Mouse (Mus musculus): ENCODE data around the gene Ifit2. TPM values are rescaled to one million over a fixed set of nuclear protein-coding genes. Genes with fewer than 3 reads are reported as not detected.

The Ifit2 gene
- polyA plus RNA-seq, 1 experiment from 2014 or later = 6.4 TPM

DNA sequence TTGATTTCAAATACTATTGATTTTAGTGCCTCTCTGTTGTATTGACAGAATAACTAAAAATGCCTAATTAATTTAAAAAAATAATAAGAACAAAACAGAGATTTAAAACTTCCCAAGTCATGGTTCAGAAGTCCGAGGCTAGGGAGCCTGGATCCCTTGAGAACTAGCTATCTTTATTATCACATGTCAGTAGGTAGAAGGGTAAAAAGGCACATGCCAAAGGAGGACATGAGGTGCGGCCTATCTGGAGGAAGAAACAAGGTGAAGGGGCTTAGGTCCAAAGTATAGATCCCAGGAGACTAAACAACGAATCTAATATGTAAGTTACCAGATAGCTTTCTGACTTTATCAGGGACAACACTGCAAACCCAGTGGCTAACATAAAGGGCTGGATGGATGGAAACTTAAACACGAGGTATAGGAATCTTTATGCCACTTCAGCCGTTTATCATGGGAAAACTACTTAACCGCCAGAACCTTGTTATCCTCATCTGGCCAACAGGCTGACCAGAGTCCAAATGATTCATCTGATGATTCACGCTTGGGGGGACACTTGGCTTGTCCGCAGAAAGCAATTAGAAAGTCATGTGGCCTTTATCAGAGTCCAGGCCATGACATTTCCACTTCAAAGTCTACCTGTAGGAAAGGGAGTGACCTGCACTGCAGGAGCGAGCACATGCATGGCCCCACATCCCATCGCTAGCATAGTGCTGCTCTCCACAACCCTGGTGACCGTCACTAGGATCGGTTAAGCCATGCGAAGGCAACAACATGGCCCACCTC is 32.5 kb upstream of the Ifit2 start:
- Histone ChIP-seq H3K4me2 (ENCODE audit: low read depth, low read length, severe bottlenecking) (no peak overlapping the region), H3K4me1 (replicated peaks; ENCODE audit: control insufficient read depth, insufficient read depth, low read length) (no peaks in the 10 kb centered on the region), H3K9me3 (ENCODE audit: control insufficient read depth, low read length) (no peaks in the 10 kb centered on the region), H3K9ac (ENCODE audit: low read length) (no peak overlapping the region), H3K4me3 (ENCODE audit: low read depth, low read length) (no peak overlapping the region), H3K36me3 (ENCODE audit: control insufficient read depth, insufficient read depth, low read length) (no peaks in the 10 kb centered on the region), H3K27me3 (ENCODE audit: control insufficient read depth, insufficient read depth, low read length) (no peaks in the 10 kb centered on the region), H3K27ac (ENCODE audit: low read depth, low read length) (no peak overlapping the region)
- WGBS = 91% methylated on average over 13 of the region's 13 CpGs
- DNase-seq (ENCODE audit: low spot score) = no peak
- no peak for ATAC-seq (replicated peaks; ENCODE audit: low FRiP score)

GRCm38 (mm10) chr19:34518786-34519185 is 31.7 kb upstream of the Ifit2 start:
- no peaks in the 10 kb centered on the region for H3K36me3 ChIP-seq (ENCODE audit: control insufficient read depth, insufficient read depth, low read length)
- H3K9ac ChIP-seq (ENCODE audit: low read length) = no peak overlapping the region
- DNase-seq (ENCODE audit: low spot score) (no peak), ATAC-seq (replicated peaks; ENCODE audit: low FRiP score) (no peak)
- H3K4me1 ChIP-seq (replicated peaks; ENCODE audit: control insufficient read depth, insufficient read depth, low read length) = no peaks in the 10 kb centered on the region
- WGBS = 87% methylated on average over 3 of the region's 3 CpGs
- no peak overlapping the region for H3K4me2 ChIP-seq (ENCODE audit: low read depth, low read length, severe bottlenecking)
- H3K9me3 ChIP-seq (ENCODE audit: control insufficient read depth, low read length) = no peaks in the 10 kb centered on the region
- no peaks in the 10 kb centered on the region for H3K27me3 ChIP-seq (ENCODE audit: control insufficient read depth, insufficient read depth, low read length)
- no peak overlapping the region for H3K4me3 ChIP-seq (ENCODE audit: low read depth, low read length)
- H3K27ac ChIP-seq (ENCODE audit: low read depth, low read length) = no peak overlapping the region

- ATAC-seq (replicated peaks; ENCODE audit: low FRiP score) = no peak
- H3K4me2 ChIP-seq (ENCODE audit: low read depth, low read length, severe bottlenecking) = no peak overlapping the region
- no peaks in the 10 kb centered on the region for H3K27me3 ChIP-seq (ENCODE audit: control insufficient read depth, insufficient read depth, low read length)
- no peak for DNase-seq (ENCODE audit: low spot score)
- H3K4me3 ChIP-seq (ENCODE audit: low read depth, low read length) = no peak overlapping the region
- H3K36me3 ChIP-seq (ENCODE audit: control insufficient read depth, insufficient read depth, low read length) = no peaks in the 10 kb centered on the region
- H3K9me3 ChIP-seq (ENCODE audit: control insufficient read depth, low read length) = no peaks in the 10 kb centered on the region
- no peak overlapping the region for H3K27ac ChIP-seq (ENCODE audit: low read depth, low read length)
- H3K9ac ChIP-seq (ENCODE audit: low read length) = no peak overlapping the region
- WGBS = 83% methylated on average over 3 of the region's 3 CpGs
- no peaks in the 10 kb centered on the region for H3K4me1 ChIP-seq (replicated peaks; ENCODE audit: control insufficient read depth, insufficient read depth, low read length)
Observed at GRCm38 (mm10) chr19:34519646-34520045, 30.8 kb upstream of the Ifit2 start.

DNA sequence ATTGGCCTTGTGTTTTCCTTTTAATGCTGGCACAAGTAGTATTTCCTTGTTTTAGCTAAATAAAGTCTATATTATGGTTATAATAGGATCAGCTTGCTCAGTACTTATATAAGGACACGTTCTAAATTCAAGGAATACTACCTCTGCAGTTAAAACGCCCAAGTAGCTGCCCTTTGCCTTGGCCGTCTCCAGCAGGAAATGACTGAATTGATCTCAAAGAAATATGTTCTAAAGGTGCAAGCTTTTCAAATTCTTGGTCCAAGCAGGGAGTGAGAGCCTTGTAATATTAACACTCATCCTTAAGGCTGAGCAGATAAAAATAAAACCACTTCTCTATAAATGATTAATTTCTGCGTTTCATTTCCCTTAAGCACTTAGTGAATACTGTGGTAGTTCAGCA is 30.4 kb upstream of the Ifit2 start:
- Histone ChIP-seq H3K27me3 (ENCODE audit: control insufficient read depth, insufficient read depth, low read length) (no peaks in the 10 kb centered on the region), H3K36me3 (ENCODE audit: control insufficient read depth, insufficient read depth, low read length) (no peaks in the 10 kb centered on the region), H3K27ac (ENCODE audit: low read depth, low read length) (no peak overlapping the region), H3K9ac (ENCODE audit: low read length) (no peak overlapping the region), H3K4me3 (ENCODE audit: low read depth, low read length) (no peak overlapping the region), H3K4me2 (ENCODE audit: low read depth, low read length, severe bottlenecking) (no peak overlapping the region), H3K9me3 (ENCODE audit: control insufficient read depth, low read length) (no peaks in the 10 kb centered on the region), H3K4me1 (replicated peaks; ENCODE audit: control insufficient read depth, insufficient read depth, low read length) (no peaks in the 10 kb centered on the region)
- 83% methylated on average over 4 of the region's 4 CpGs for WGBS
- ATAC-seq (replicated peaks; ENCODE audit: low FRiP score) (no peak), DNase-seq (ENCODE audit: low spot score) (no peak)

GRCm38 (mm10) chr19:34521361-34521760 is 29.1 kb upstream of the Ifit2 start:
- Histone ChIP-seq H3K4me1 (replicated peaks; ENCODE audit: control insufficient read depth, insufficient read depth, low read length) (0 out of 2 replicates have a peak, but pooled peaks cover 2% of the 10 kb centered on the region), H3K27me3 (ENCODE audit: control insufficient read depth, insufficient read depth, low read length) (no peaks in the 10 kb centered on the region), H3K27ac (ENCODE audit: low read depth, low read length) (no peak overlapping the region), H3K9ac (ENCODE audit: low read length) (no peak overlapping the region), H3K4me3 (ENCODE audit: low read depth, low read length) (no peak overlapping the region), H3K36me3 (ENCODE audit: control insufficient read depth, insufficient read depth, low read length) (no peaks in the 10 kb centered on the region), H3K9me3 (ENCODE audit: control insufficient read depth, low read length) (no peaks in the 10 kb centered on the region), H3K4me2 (ENCODE audit: low read depth, low read length, severe bottlenecking) (no peak overlapping the region)
- ATAC-seq (replicated peaks; ENCODE audit: low FRiP score) = no peak
- WGBS = 73% methylated on average over 2 of the region's 2 CpGs
- DNase-seq (ENCODE audit: low spot score) = no peak

DNA sequence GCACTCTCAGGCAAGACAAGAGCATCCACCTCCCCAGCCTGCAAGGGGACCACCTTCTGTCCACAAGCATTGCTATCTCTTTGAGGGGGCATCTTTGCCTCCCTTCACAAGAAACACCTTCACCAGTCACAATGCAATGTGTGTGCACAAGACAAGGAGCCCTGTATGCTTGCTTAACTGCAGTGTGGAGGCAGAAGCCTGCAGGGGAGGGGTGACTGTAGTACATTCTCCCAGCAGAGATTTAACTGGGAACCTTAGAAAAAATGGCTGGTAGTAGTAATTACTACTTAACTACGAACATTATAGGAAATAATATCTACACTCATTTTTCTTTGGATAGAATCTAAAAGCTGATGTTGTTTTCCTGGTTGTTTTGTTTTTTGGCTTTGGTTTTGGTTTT is 28.5 kb upstream of the Ifit2 start:
- no peaks in the 10 kb centered on the region for H3K27me3 ChIP-seq (ENCODE audit: control insufficient read depth, insufficient read depth, low read length)
- H3K9me3 ChIP-seq (ENCODE audit: control insufficient read depth, low read length) = no peaks in the 10 kb centered on the region
- ATAC-seq (replicated peaks; ENCODE audit: low FRiP score) (no peak), DNase-seq (ENCODE audit: low spot score) (no peak)
- H3K4me1 ChIP-seq (replicated peaks; ENCODE audit: control insufficient read depth, insufficient read depth, low read length) = peaks cover 2% of the 10 kb centered on the region; the same call in 1 of the 2 replicates
- no peaks in the 10 kb centered on the region for H3K36me3 ChIP-seq (ENCODE audit: control insufficient read depth, insufficient read depth, low read length)
- H3K9ac ChIP-seq (ENCODE audit: low read length) = no peak overlapping the region
- no peak overlapping the region for H3K4me2 ChIP-seq (ENCODE audit: low read depth, low read length, severe bottlenecking)
- H3K4me3 ChIP-seq (ENCODE audit: low read depth, low read length) = no peak overlapping the region
- no peak overlapping the region for H3K27ac ChIP-seq (ENCODE audit: low read depth, low read length)
- 92% methylated on average over 1 of the region's 1 CpGs for WGBS

DNA sequence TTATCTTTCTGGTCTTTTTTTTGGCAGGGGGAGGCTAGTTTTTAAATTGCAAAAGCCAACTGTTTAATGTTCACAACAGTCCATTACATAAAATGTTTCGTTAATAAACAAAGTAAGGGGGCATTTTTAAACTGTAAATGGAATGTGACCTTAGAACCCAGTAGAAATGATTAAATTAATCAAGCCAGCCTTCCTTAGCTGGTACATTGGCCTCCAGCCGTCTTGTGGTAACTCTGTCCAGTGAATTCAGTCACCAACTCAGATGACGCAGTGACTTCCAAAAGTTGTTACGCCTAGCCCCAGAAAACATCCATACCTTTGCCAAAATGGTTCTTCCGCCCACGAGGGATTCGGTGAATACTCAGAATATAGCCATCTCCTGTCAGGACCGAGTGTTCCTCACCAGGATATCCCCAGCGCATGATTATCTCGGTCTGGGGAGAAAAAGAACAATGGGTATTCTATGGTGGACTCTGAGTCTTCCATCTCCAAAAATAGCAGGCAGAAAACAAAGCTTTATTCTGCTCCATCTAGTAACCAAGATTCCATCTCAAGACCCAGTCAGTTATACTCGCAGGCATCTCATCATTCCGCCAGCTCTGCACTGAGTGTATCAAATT is 27.3 kb upstream of the Ifit2 start:
- Histone ChIP-seq H3K4me1 (replicated peaks; ENCODE audit: control insufficient read depth, insufficient read depth, low read length) (peaks cover 2% of the 10 kb centered on the region; the same call in 1 of the 2 replicates), H3K9me3 (ENCODE audit: control insufficient read depth, low read length) (no peaks in the 10 kb centered on the region), H3K36me3 (ENCODE audit: control insufficient read depth, insufficient read depth, low read length) (no peaks in the 10 kb centered on the region), H3K4me2 (ENCODE audit: low read depth, low read length, severe bottlenecking) (no peak overlapping the region), H3K27me3 (ENCODE audit: control insufficient read depth, insufficient read depth, low read length) (no peaks in the 10 kb centered on the region), H3K4me3 (ENCODE audit: low read depth, low read length) (no peak overlapping the region), H3K9ac (ENCODE audit: low read length) (no peak overlapping the region), H3K27ac (ENCODE audit: low read depth, low read length) (no peak overlapping the region)
- WGBS = 81% methylated on average over 12 of the region's 12 CpGs
- ATAC-seq (replicated peaks; ENCODE audit: low FRiP score) (no peak), DNase-seq (ENCODE audit: low spot score) (no peak)

DNA sequence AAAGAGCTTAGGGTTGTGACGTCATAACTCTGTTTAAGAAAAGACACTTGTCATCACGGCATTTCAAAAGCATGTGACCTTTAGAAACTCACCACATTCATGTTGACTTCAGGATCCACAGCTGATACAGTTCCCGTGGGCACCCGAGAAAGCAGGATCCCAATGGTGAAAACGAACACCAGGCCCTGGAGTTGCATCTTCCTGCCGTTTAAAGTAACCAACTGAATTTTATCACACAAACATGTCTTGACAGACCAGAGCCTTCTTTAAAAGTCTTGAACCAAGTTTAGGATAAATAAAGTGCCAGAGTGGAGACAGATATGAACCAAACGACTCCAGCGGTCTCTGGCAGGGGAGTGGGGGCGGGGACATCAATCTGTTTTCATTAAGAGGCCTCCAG is 25.8 kb upstream of the Ifit2 start:
- ATAC-seq (replicated peaks; ENCODE audit: low FRiP score) (no peak), DNase-seq (ENCODE audit: low spot score) (no peak)
- Histone ChIP-seq H3K4me1 (replicated peaks; ENCODE audit: control insufficient read depth, insufficient read depth, low read length) (peaks cover 2% of the 10 kb centered on the region; the same call in 1 of the 2 replicates), H3K4me3 (ENCODE audit: low read depth, low read length) (no peak overlapping the region), H3K27me3 (ENCODE audit: control insufficient read depth, insufficient read depth, low read length) (no peaks in the 10 kb centered on the region), H3K4me2 (ENCODE audit: low read depth, low read length, severe bottlenecking) (no peak overlapping the region), H3K9ac (ENCODE audit: low read length) (no peak overlapping the region), H3K36me3 (ENCODE audit: control insufficient read depth, insufficient read depth, low read length) (no peaks in the 10 kb centered on the region), H3K9me3 (ENCODE audit: control insufficient read depth, low read length) (no peaks in the 10 kb centered on the region), H3K27ac (ENCODE audit: low read depth, low read length) (no peak overlapping the region)
- 79% methylated on average over 9 of the region's 9 CpGs for WGBS

All from forebrain, embryonic 11.5 days (tissue).